Mouse (Mus musculus) lung, adult 2 months (tissue): ENCODE measurements around the gene Gbp7.

Source experiments
- CTCF ChIP-seq: fragments of 200-500 bp; IDR thresholded peaks from 2 replicates; pipeline ENCODE4 v1.5.1; 2011; ENCODE audit warnings: mild to moderate bottlenecking, low read length, control low read depth; ENCODE audit not compliant: insufficient read depth
- POLR2A ChIP-seq: fragments of 200-500 bp; IDR thresholded peaks from 2 replicates; pipeline ENCODE4 v1.6.1; 2011; ENCODE audit warnings: low read depth, mild to moderate bottlenecking, control low read depth, low read length, borderline replicate concordance; ENCODE audit errors: extremely low read depth

- no peak for TF ChIP-seq CTCF
- no peak for TF ChIP-seq POLR2A
Observed at GRCm38 (mm10) chr3:142577108-142577507, 47.0 kb downstream of the Gbp7 start.
